Mouse (Mus musculus) gastrocnemius, postnatal 25 days (tissue): ENCODE measurements around the gene Kxd1. TPM values are rescaled to one million over a fixed set of nuclear protein-coding genes. Genes with fewer than 3 reads are reported as not detected.
A peak's percentile ranks its signal among the peaks of the same experiment; 100 is the strongest.
"Not testable (repeated sequence)": the region's sequence is repeated elsewhere in the genome, so short reads cannot be mapped to it uniquely, and the experiment has no call there.

Experiments used
- DNase-seq: peaks from one replicate; pipeline ENCODE4 v3.0.0; 2022
- total RNA-seq, 2 experiments: library from RNA; stranded (reverse); gene quantifications; 1 replicate in 1 of 2; 2 replicates in 1 of 2; pipeline ENCODE4 v1.2.3; 2021

The Kxd1 gene
- total RNA-seq, 2 experiments from 2014 or later: 70.9 to 71.9 TPM

GRCm38 (mm10) chr8:70517940-70518643 is 9.7 kb downstream of the Kxd1 start:
- no peak for DNase-seq

- DNase-seq: no peak
Measured at GRCm38 (mm10) chr8:70513441-70513840, 14.3 kb downstream of the Kxd1 start.

- DNase-seq: no peak
Measured at GRCm38 (mm10) chr8:70512253-70512903, 15.4 kb downstream of the Kxd1 start.

- no peak for DNase-seq
Measured at GRCm38 (mm10) chr8:70511770-70512169, 16.0 kb downstream of the Kxd1 start.

GRCm38 (mm10) chr8:70511174-70511573 is 16.6 kb downstream of the Kxd1 start:
- not testable (repeated sequence) for DNase-seq

GRCm38 (mm10) chr8:70510228-70510915 is 17.4 kb downstream of the Kxd1 start, which contains the start of gene Uba52:
Uba52 (minus strand) TSS chr8:70510801.
- DNase-seq: peak; percentile 95

- no peak for DNase-seq
Measured at GRCm38 (mm10) chr8:70509281-70509952, 18.3 kb downstream of the Kxd1 start.

GRCm38 (mm10) chr8:70507027-70507393 is 20.7 kb downstream of the Kxd1 start:
- no peak for DNase-seq

- peak; percentile 94 for DNase-seq
Measured at GRCm38 (mm10) chr8:70506328-70507026, 21.3 kb downstream of the Kxd1 start, which contains the start of gene Rex1bd. Rex1bd (minus strand) TSS chr8:70506752.

GRCm38 (mm10) chr8:70505698-70506327 is 21.9 kb downstream of the Kxd1 start:
- DNase-seq: no peak

- DNase-seq: peak; percentile 57
Measured at GRCm38 (mm10) chr8:70504851-70505250, 22.9 kb downstream of the Kxd1 start.

GRCm38 (mm10) chr8:70504291-70504716 is 23.5 kb downstream of the Kxd1 start:
- peak; percentile 73 for DNase-seq

GRCm38 (mm10) chr8:70503062-70503750 is 24.6 kb downstream of the Kxd1 start:
- peak; percentile 62 for DNase-seq

GRCm38 (mm10) chr8:70502540-70502939 is 25.2 kb downstream of the Kxd1 start:
- DNase-seq: no peak

- DNase-seq: peak; percentile 75
Measured at GRCm38 (mm10) chr8:70501820-70502529, 25.8 kb downstream of the Kxd1 start.

GRCm38 (mm10) chr8:70500386-70501301 is 27.1 kb downstream of the Kxd1 start:
- no peak for DNase-seq

GRCm38 (mm10) chr8:70495771-70496062 is 32.0 kb downstream of the Kxd1 start:
- DNase-seq: no peak

GRCm38 (mm10) chr8:70495001-70495770 is 32.6 kb downstream of the Kxd1 start:
- DNase-seq: no peak
